Mouse (Mus musculus) kidney, embryonic 15.5 days (tissue): ENCODE data around the gene Bpifa5. TPM values are rescaled to one million over a fixed set of nuclear protein-coding genes. Genes with fewer than 3 reads are reported as not detected.

Source experiments
- ATAC-seq: fragments of 200-750 bp; cut with Nextera tagmentation; replicated peaks from 2 replicates; pipeline ENCODE4 v1.8.0; 2017; ENCODE audit warnings: moderate TSS enrichment; ENCODE audit not compliant: low FRiP score
- H3K27ac ChIP-seq: fragments of 300-500 bp; sonication (generic); 2 replicates; pipeline ENCODE4 v1.5.1; 2015; ENCODE audit warnings: mild to moderate bottlenecking, inconsistent platforms
- H3K27me3 ChIP-seq: fragments of 300-500 bp; sonication (generic); 2 replicates; pipeline ENCODE4 v1.6.1; 2015; ENCODE audit warnings: inconsistent platforms
- H3K36me3 ChIP-seq: fragments of 300-500 bp; sonication (generic); 2 replicates; pipeline ENCODE4 v1.6.1; 2015; ENCODE audit warnings: inconsistent platforms
- H3K4me1 ChIP-seq: fragments of 300-500 bp; sonication (generic); 2 replicates; pipeline ENCODE4 v1.6.1; 2015; ENCODE audit warnings: inconsistent platforms
- H3K4me2 ChIP-seq: fragments of 300-500 bp; sonication (generic); 2 replicates; pipeline ENCODE4 v1.6.1; 2015; ENCODE audit warnings: moderate library complexity, mild to moderate bottlenecking, inconsistent platforms
- H3K4me3 ChIP-seq: fragments of 300-500 bp; sonication (generic); replicated peaks from 2 replicates; pipeline ENCODE4 v1.5.1; 2015; ENCODE audit warnings: mild to moderate bottlenecking, inconsistent platforms
- H3K9ac ChIP-seq: fragments of 300-500 bp; sonication (generic); 2 replicates; pipeline ENCODE4 v1.6.1; 2015; ENCODE audit warnings: mild to moderate bottlenecking, inconsistent platforms
- H3K9me3 ChIP-seq: fragments of 300-500 bp; sonication (generic); replicated peaks from 2 replicates; pipeline ENCODE4 v1.6.1; 2016; ENCODE audit warnings: inconsistent platforms
- WGBS: fragments of 180-500 bp; shearing (Covaris S2); methylation state at CpG from one replicate; pipeline ENCODE4 v1.1.7; 2015; ENCODE audit warnings: mixed read lengths; 5-methylcytosine and 5-hydroxymethylcytosine counted together
- polyA plus RNA-seq: library from polyadenylated mRNA; unstranded; fragments of >200 nt; fragmentation: Nextera tagmentation; extraction: Ambion mirVana; gene quantifications from 2 replicates; pipeline ENCODE4 v1.2.1, GENCODE M21; 2015

The Bpifa5 gene
- polyA plus RNA-seq, 1 experiment from 2014 or later: not detected

DNA sequence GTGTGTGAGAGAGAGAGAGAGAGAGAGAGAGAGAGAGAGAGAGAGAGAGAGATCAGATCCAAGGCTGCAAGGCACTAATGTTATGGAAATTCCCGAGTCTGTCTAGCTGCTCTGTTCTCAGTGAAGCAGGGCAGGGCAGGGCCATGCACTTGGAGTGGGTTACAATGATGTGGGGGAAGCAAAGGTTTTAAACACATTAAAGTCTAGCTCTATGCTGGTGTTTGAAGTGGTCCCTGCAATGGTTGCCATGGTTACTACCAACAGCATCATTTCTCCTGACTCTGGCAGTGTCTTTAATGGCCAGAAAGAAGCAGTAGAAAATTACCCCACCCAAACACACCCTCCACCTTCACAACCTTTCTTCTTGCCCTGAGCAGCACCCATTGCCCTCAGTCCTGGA, 48.7 kb downstream of the Bpifa5 start:
- Histone ChIP-seq H3K4me2 (no peak overlapping the region), H3K27me3 (0 out of 2 replicates have a peak, but pooled peaks cover 3% of the 10 kb centered on the region), H3K4me3 (no peak overlapping the region), H3K36me3 (no peaks in the 10 kb centered on the region), H3K4me1 (no peaks in the 10 kb centered on the region), H3K9me3 (no peaks in the 10 kb centered on the region), H3K9ac (no peak overlapping the region), H3K27ac (no peak overlapping the region)
- ATAC-seq: no peak
- WGBS: 36% methylated on average over 1 of the region's 1 CpGs

DNA sequence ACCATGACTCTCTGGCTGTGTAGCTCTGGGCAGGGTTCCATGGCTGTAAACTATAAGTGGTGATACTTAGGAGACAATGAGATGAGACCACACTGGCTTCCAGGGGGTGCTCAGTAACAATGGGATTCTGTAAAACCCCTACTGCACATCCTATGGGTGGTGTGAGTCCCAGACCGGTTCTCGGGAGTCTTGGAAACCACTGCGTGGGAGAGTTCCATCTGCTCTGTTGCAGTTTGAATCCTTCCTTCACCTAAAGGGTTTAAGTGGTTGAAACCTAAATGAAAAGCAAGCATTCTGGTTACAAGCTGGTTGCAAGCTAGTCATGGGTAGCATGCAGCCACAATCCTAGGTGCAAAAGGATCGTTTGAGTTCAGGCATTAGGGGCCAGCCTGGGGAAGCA, 49.5 kb downstream of the Bpifa5 start:
- no peak overlapping the region for H3K4me3 ChIP-seq
- H3K4me2 ChIP-seq: no peak overlapping the region
- WGBS: 83% methylated on average over 4 of the region's 4 CpGs
- H3K27ac ChIP-seq: no peak overlapping the region
- H3K36me3 ChIP-seq: no peaks in the 10 kb centered on the region
- H3K9ac ChIP-seq: no peak overlapping the region
- H3K9me3 ChIP-seq: no peaks in the 10 kb centered on the region
- H3K4me1 ChIP-seq: no peaks in the 10 kb centered on the region
- ATAC-seq: no peak
- 0 out of 2 replicates have a peak, but pooled peaks cover 3% of the 10 kb centered on the region for H3K27me3 ChIP-seq

DNA sequence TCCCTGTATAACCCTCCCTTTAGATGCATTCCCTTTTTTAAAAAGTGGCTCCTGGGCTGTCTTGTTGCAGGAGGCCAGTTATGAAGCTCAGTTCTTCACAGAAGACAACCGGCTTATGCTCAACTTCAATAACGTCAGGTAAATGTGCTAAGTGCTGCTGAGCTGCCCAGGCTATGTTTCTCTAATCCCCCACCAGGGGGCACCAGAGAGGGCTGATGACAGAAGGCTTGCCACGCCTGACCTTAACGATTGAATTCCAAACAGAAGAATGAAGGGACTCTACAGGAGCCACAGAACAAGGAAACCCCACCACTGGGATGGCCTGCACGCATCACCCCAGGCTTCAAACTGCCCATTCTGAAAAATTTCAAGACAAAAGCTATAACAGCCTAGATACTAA, 52.8 kb downstream of the Bpifa5 start:
- Histone ChIP-seq H3K4me3 (no peak overlapping the region), H3K9me3 (no peaks in the 10 kb centered on the region), H3K9ac (no peak overlapping the region), H3K4me2 (no peak overlapping the region), H3K4me1 (no peaks in the 10 kb centered on the region), H3K36me3 (no peaks in the 10 kb centered on the region), H3K27ac (no peak overlapping the region), H3K27me3 (no peaks in the 10 kb centered on the region)
- no peak for ATAC-seq
- WGBS: 14% methylated on average over 5 of the region's 5 CpGs

Other genes with a start within 250 kb of the Bpifa5 start
- not detected in 2 replicates for gene Bpifb3, start 244.4 kb upstream of the Bpifa5 start, polyA plus RNA-seq
- not detected in 2 replicates for gene Bpifb4, start 224.4 kb upstream of the Bpifa5 start, polyA plus RNA-seq
- not detected in 2 replicates for gene Bpifa6, start 187.7 kb upstream of the Bpifa5 start, polyA plus RNA-seq
- not detected in 2 replicates for gene Bpifa2, start 154.3 kb upstream of the Bpifa5 start, polyA plus RNA-seq
- gene Bpifa3, start 32.3 kb upstream of the Bpifa5 start, polyA plus RNA-seq: not detected in 2 replicates
- not detected in 2 replicates for gene Bpifa1, start 19.7 kb upstream of the Bpifa5 start, polyA plus RNA-seq
- gene Bpifb1, start 28.2 kb downstream of the Bpifa5 start, polyA plus RNA-seq: 0.09 TPM in 1 of 2 replicates, not detected in the other
- gene Bpifb5, start 61.1 kb downstream of the Bpifa5 start, polyA plus RNA-seq: 0.42 and 0.86 TPM in 2 replicates
- gene Bpifb9a, start 95.2 kb downstream of the Bpifa5 start, polyA plus RNA-seq: not detected in 2 replicates
- not detected in 2 replicates for gene Bpifb9b, start 144.6 kb downstream of the Bpifa5 start, polyA plus RNA-seq
- 19.0 and 20.4 TPM in 2 replicates for gene Cdk5rap1, start 210.4 kb downstream of the Bpifa5 start, polyA plus RNA-seq
- gene Snta1, start 245.5 kb downstream of the Bpifa5 start, polyA plus RNA-seq: 12.0 and 12.7 TPM in 2 replicates